Mouse (Mus musculus): ENCODE data around the gene Gm14434.
"Not testable (repeated sequence)": the region's sequence is repeated elsewhere in the genome, so short reads cannot be mapped to it uniquely, and the experiment has no call there.

Gene Gm14434

DNA sequence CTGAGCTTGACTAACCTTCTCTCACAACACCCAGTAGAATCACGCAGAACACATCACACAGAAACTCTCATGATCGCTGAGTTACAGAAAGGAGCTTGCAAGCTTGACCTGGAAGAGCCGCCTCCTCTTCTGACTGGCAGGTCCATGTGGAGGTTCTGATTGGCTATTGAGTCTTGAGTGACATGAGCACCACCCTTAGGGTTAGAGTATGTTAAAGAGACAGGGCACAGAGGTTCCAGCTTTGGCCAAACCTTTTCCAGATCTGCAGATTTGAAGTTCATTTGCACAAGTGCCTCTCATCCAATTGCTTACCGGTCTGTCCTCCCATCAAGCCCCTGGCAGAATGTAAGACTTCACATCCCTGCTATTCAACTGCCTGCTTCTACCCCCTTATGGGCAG, at the start of gene Gm14434:
Gene Gm14434, minus strand, starts transcription at position 101 of the 400 bp plus-strand sequence.
- DNase-seq (ENCODE audit: low read depth in 2 of 2, low spot score in 2 of 2): not testable (repeated sequence)

DNA sequence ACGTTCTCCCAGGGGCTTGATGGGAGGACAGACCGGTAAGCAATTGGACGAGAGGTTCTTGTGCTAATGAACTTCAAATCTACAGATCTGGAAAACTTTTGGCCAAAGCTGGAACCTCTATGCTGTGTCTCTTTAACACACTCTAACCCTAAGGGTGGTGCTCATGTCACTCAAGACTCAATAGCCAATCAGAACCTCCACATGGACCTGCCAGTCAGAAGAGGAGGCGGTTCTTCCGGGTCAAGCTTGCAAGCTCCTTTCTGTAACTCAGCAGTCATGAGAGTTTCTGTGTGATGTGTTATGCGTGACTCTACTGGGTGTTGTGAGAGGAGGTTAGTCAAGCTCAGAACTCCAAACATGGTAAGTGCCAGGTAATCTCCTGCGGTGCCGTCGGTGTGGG, 34.2 kb upstream of the Gm14434 start, which contains the start of gene Zfp967:
Gene Zfp967, plus strand, starts transcription at position 301 of the 400 bp plus-strand sequence.
- DNase-seq (ENCODE audit: low read depth in 2 of 2, low spot score in 2 of 2): not testable (repeated sequence)

DNA sequence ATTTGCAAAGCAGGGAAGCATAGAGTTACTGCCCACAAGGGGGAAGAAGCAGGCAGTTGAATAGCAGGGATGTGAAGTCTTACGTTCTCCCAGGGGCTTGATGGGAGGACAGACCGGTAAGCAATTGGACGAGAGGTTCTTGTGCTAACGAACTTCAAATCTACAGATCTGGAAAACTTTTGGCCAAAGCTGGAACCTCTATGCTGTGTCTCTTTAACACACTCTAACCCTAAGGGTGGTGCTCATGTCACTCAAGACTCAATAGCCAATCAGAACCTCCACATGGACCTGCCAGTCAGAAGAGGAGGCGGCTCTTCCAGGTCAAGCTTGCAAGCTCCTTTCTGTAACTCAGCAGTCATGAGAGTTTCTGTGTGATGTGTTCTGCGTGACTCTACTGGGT, 63.3 kb downstream of the Gm14434 start, which contains the start of gene Gm14435:
Gene Gm14435, plus strand, starts transcription at position 301 of the 400 bp plus-strand sequence.
- DNase-seq (ENCODE audit: low read depth in 2 of 2, low spot score in 2 of 2): not testable (repeated sequence)

Data from CD8-positive naive resting alpha-beta T cell, adult 2 months (primary cell).